Mouse (Mus musculus) embryonic facial prominence, embryonic 12.5 days (tissue): ENCODE data around the gene Il20ra. TPM values are rescaled to one million over a fixed set of nuclear protein-coding genes. Genes with fewer than 3 reads are reported as not detected.

Experiments
- ATAC-seq: fragments of 200-750 bp; cut with Nextera tagmentation; 2 replicates; pipeline ENCODE4 v1.8.0; 2017; ENCODE audit not compliant: insufficient number of reproducible peaks, insufficient read depth, low FRiP score, low TSS enrichment
- H3K27ac ChIP-seq: fragments of 300-500 bp; sonication (generic); 2 replicates; pipeline ENCODE4 v1.5.1; 2016; ENCODE audit warnings: mild to moderate bottlenecking
- H3K27me3 ChIP-seq: fragments of 300-500 bp; sonication (generic); 2 replicates; pipeline ENCODE4 v1.6.1; 2016; ENCODE audit warnings: mild to moderate bottlenecking, moderate library complexity
- H3K36me3 ChIP-seq: fragments of 300-500 bp; sonication (generic); 2 replicates; pipeline ENCODE4 v1.6.1; 2016; ENCODE audit warnings: mild to moderate bottlenecking
- H3K4me1 ChIP-seq: fragments of 300-500 bp; sonication (generic); 2 replicates; pipeline ENCODE4 v1.6.1; 2016
- H3K4me2 ChIP-seq: fragments of 300-500 bp; sonication (generic); replicated peaks from 2 replicates; pipeline ENCODE4 v1.6.1; 2016; ENCODE audit warnings: mild to moderate bottlenecking, moderate library complexity
- H3K4me3 ChIP-seq: fragments of 300-500 bp; sonication (generic); 2 replicates; pipeline ENCODE4 v1.5.1; 2016; ENCODE audit warnings: mild to moderate bottlenecking
- H3K9ac ChIP-seq: fragments of 300-500 bp; sonication (generic); 2 replicates; pipeline ENCODE4 v1.6.1; 2016; ENCODE audit warnings: mild to moderate bottlenecking, moderate library complexity
- H3K9me3 ChIP-seq: fragments of 300-500 bp; sonication (generic); 2 replicates; pipeline ENCODE4 v1.6.1; 2016; ENCODE audit warnings: mild to moderate bottlenecking, moderate library complexity
- WGBS: fragments of 180-500 bp; shearing (Covaris S2); methylation state at CpG from one replicate; pipeline ENCODE4 v1.1.7; 2016; 5-methylcytosine and 5-hydroxymethylcytosine counted together
- polyA plus RNA-seq: library from polyadenylated mRNA; unstranded; fragments of >200 nt; fragmentation: Nextera tagmentation; extraction: Ambion mirVana; gene quantifications from 2 replicates; pipeline ENCODE4 v1.2.1, GENCODE M21; 2016

The Il20ra gene
- 0.18 TPM in 2 replicates for polyA plus RNA-seq

- H3K27me3 ChIP-seq: peaks cover 22% of the 10 kb centered on the region
- H3K4me2 ChIP-seq: peak within 1 kb of the TSS; percentile 94
- no peak within 1 kb of the TSS for H3K27ac ChIP-seq
- peak within 1 kb of the TSS; percentile 53 for H3K4me3 ChIP-seq
- no peaks in the 10 kb centered on the region for H3K9me3 ChIP-seq
- WGBS: 1% methylated on average over 29 of the region's 29 CpGs
- peaks cover 10% of the 10 kb centered on the region; the same call in 1 of the 2 replicates for H3K4me1 ChIP-seq
- H3K9ac ChIP-seq: peak within 1 kb of the TSS; percentile 61
- ATAC-seq: 0 out of 2 replicates have a peak, but pooled peaks have one; percentile 41
- no peaks in the 10 kb centered on the region for H3K36me3 ChIP-seq
These were observed at the start of gene Il20ra for GRCm38 (mm10) chr10:19712421-19712836. Il20ra (plus strand) TSS chr10:19712570.

GRCm38 (mm10) chr10:19668973-19669372 lies 43.4 kb upstream of the Il20ra start:
- no peaks in the 10 kb centered on the region for H3K27me3 ChIP-seq
- no peak for ATAC-seq
- H3K27ac ChIP-seq: no peak overlapping the region
- no peak overlapping the region for H3K4me3 ChIP-seq
- H3K4me2 ChIP-seq: no peak overlapping the region
- no peaks in the 10 kb centered on the region for H3K4me1 ChIP-seq
- WGBS: 85% methylated on average over 5 of the region's 5 CpGs
- H3K9ac ChIP-seq: no peak overlapping the region
- no peaks in the 10 kb centered on the region for H3K9me3 ChIP-seq
- no peaks in the 10 kb centered on the region for H3K36me3 ChIP-seq

DNA sequence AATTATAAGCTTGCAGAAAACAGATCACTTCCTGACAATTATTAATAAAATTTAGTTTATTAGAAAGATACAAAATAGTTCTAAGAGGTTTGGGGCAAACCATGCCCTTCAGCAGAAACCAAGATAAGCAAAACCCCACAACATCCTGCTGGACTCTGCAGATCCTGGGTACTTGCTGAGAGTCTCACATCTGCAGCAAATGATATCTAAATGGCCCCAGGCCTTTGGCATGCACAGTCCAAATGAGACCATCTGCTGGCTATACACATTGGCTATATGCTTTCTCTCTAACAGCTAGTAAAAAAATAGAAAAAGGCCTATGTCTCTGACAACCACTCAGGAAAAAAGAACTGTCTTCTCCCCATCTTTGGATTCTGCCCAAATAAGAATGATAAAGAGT lies 40.4 kb upstream of the Il20ra start:
- Histone ChIP-seq H3K4me3 (no peak overlapping the region), H3K27ac (no peak overlapping the region), H3K9me3 (no peaks in the 10 kb centered on the region), H3K4me2 (no peak overlapping the region), H3K36me3 (no peaks in the 10 kb centered on the region), H3K27me3 (no peaks in the 10 kb centered on the region), H3K9ac (no peak overlapping the region), H3K4me1 (no peaks in the 10 kb centered on the region)
- no peak for ATAC-seq

DNA sequence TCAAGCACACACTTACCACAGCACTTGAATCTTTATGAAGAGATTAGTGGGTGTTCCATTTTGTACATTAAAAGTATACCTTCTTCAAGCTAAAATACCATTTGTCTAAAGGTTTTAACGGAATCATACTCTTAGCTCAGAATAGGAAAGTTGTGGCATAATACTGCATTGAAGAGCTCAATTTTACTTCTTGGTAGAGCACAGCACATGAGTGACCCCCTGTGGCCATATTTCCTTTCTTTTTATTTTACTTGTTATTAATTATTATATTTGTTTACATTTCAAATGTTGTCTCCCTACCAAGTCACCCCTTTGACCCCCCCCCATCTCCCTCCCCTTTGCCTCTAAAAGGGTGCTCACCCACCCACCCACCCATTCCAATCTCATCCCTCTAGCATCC lies 39.2 kb upstream of the Il20ra start:
- H3K9ac ChIP-seq: no peak overlapping the region
- no peaks in the 10 kb centered on the region for H3K9me3 ChIP-seq
- no peak overlapping the region for H3K27ac ChIP-seq
- ATAC-seq: no peak
- no peaks in the 10 kb centered on the region for H3K36me3 ChIP-seq
- H3K4me2 ChIP-seq: no peak overlapping the region
- WGBS: 92% methylated on average over 1 of the region's 1 CpGs
- H3K4me3 ChIP-seq: no peak overlapping the region
- H3K4me1 ChIP-seq: no peaks in the 10 kb centered on the region
- no peaks in the 10 kb centered on the region for H3K27me3 ChIP-seq

- Histone ChIP-seq H3K4me1 (no peaks in the 10 kb centered on the region), H3K4me3 (no peak overlapping the region), H3K4me2 (no peak overlapping the region), H3K36me3 (no peaks in the 10 kb centered on the region), H3K27me3 (no peaks in the 10 kb centered on the region), H3K27ac (no peak overlapping the region), H3K9ac (no peak overlapping the region), H3K9me3 (no peaks in the 10 kb centered on the region)
- ATAC-seq: no peak
- 90% methylated on average over 3 of the region's 3 CpGs for WGBS
These were observed 24.7 kb upstream of the Il20ra start for GRCm38 (mm10) chr10:19687686-19688085.

DNA sequence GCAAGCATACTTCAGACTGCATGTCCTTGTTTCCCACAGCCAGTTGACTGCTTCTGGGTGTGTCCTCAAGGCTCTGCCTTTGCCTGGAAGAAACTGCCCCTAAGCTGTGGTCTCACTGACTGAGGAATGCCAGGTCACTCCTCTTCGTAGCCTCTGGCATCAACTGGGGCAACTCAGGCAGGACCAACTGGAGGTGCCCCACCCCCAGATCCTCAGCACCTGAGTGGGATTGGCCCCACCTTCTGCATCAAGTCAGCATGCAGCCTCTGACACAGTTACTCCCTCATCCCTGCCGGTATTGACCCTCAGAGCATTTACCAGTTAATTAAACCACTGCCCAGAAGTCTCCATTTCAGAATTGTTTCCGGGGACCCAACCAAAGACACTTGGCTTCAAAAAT lies 21.1 kb upstream of the Il20ra start:
- H3K27me3 ChIP-seq: no peaks in the 10 kb centered on the region
- no peak overlapping the region for H3K4me3 ChIP-seq
- ATAC-seq: no peak
- no peak overlapping the region for H3K9ac ChIP-seq
- no peak overlapping the region for H3K4me2 ChIP-seq
- no peaks in the 10 kb centered on the region for H3K9me3 ChIP-seq
- no peak overlapping the region for H3K27ac ChIP-seq
- H3K36me3 ChIP-seq: no peaks in the 10 kb centered on the region
- 70% methylated on average over 3 of the region's 3 CpGs for WGBS
- H3K4me1 ChIP-seq: no peaks in the 10 kb centered on the region

DNA sequence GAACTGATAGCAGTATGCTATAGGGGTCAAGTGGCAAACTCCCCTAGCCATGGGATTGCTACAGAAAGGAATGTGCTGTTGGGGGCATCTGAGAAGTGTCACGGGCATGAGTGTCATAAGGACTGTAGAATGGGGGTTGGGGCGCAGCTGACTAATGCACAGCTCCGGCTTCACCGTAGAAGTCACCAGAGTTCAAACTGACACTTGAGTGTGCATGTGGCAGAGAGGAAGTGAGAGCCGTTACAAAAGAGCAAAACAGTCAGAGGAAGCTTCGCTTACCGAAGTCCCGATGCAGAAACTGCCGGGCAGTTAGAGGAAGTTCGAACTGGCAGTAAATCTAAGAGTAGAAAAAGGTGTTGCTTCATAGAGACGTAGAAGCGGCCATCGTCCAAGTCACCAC lies 20.6 kb upstream of the Il20ra start:
- H3K36me3 ChIP-seq: no peaks in the 10 kb centered on the region
- H3K9ac ChIP-seq: no peak overlapping the region
- H3K27ac ChIP-seq: no peak overlapping the region
- H3K9me3 ChIP-seq: no peaks in the 10 kb centered on the region
- H3K27me3 ChIP-seq: no peaks in the 10 kb centered on the region
- 77% methylated on average over 13 of the region's 13 CpGs for WGBS
- no peak for ATAC-seq
- H3K4me1 ChIP-seq: no peaks in the 10 kb centered on the region
- H3K4me3 ChIP-seq: no peak overlapping the region
- H3K4me2 ChIP-seq: no peak overlapping the region

DNA sequence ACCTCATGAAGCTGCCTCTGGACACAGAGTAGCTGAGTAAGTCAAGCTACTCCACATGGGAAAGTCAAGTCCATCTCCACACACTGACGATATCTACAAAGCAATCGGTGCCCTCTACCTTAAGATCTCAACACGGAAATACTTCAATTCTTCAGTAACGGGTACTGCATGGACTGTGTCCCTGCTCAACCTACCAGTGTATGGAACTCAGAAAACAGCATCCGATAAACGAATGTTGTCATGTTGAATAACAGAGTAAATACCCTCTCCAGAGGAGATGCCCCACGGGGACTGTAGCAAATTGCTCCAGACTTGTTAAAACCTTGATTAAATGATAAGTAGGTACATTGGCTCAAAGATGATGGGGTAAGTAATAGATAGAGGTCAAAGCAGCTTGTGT lies 20.0 kb upstream of the Il20ra start:
- H3K27ac ChIP-seq: no peak overlapping the region
- H3K9ac ChIP-seq: no peak overlapping the region
- ATAC-seq: no peak
- WGBS: 87% methylated on average over 7 of the region's 7 CpGs
- no peaks in the 10 kb centered on the region for H3K4me1 ChIP-seq
- H3K4me2 ChIP-seq: no peak overlapping the region
- H3K27me3 ChIP-seq: no peaks in the 10 kb centered on the region
- no peak overlapping the region for H3K4me3 ChIP-seq
- H3K9me3 ChIP-seq: no peaks in the 10 kb centered on the region
- no peaks in the 10 kb centered on the region for H3K36me3 ChIP-seq

GRCm38 (mm10) chr10:19692988-19693387 lies 19.4 kb upstream of the Il20ra start:
- H3K36me3 ChIP-seq: no peaks in the 10 kb centered on the region
- WGBS: 57% methylated on average over 8 of the region's 8 CpGs
- H3K27me3 ChIP-seq: no peaks in the 10 kb centered on the region
- no peak overlapping the region for H3K9ac ChIP-seq
- H3K4me1 ChIP-seq: no peaks in the 10 kb centered on the region
- H3K9me3 ChIP-seq: no peaks in the 10 kb centered on the region
- no peak overlapping the region for H3K4me2 ChIP-seq
- H3K27ac ChIP-seq: no peak overlapping the region
- no peak for ATAC-seq
- H3K4me3 ChIP-seq: no peak overlapping the region

DNA sequence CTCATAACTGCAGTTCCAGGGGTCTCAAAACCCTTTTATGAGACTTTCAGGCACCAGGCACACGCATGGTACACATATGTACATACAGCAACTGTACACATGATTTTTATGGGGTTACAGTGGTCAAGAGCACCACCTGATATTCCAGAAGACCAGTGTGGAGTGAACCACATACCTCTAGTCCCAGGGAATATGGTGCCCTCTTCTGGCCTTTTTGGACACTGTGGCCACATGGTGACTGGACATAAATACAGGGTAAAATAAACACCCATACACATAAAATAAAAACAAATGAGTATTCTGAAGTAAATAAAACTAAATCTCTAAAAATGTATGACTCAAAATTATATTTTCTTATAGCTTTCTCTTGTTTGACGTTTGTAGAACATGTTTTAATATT lies 18.7 kb upstream of the Il20ra start:
- ATAC-seq: no peak
- WGBS: 70% methylated on average over 2 of the region's 2 CpGs
- H3K9ac ChIP-seq: no peak overlapping the region

GRCm38 (mm10) chr10:19699331-19699730 lies 13.0 kb upstream of the Il20ra start:
- Histone ChIP-seq H3K36me3 (no peaks in the 10 kb centered on the region), H3K27me3 (no peaks in the 10 kb centered on the region), H3K4me1 (no peaks in the 10 kb centered on the region), H3K9me3 (no peaks in the 10 kb centered on the region), H3K27ac (no peak overlapping the region), H3K4me3 (no peak overlapping the region), H3K4me2 (no peak overlapping the region), H3K9ac (no peak overlapping the region)
- 56% methylated on average over 1 of the region's 1 CpGs for WGBS
- no peak for ATAC-seq

More for the DNA sequence above, 18.7 kb upstream of the Il20ra start:
- Histone ChIP-seq H3K4me3 (no peak overlapping the region), H3K4me1 (no peaks in the 10 kb centered on the region), H3K9me3 (no peaks in the 10 kb centered on the region), H3K27me3 (no peaks in the 10 kb centered on the region), H3K4me2 (no peak overlapping the region), H3K27ac (no peak overlapping the region), H3K36me3 (no peaks in the 10 kb centered on the region)

- no peaks in the 10 kb centered on the region for H3K27me3 ChIP-seq
- ATAC-seq: no peak
- no peak overlapping the region for H3K4me3 ChIP-seq
- no peaks in the 10 kb centered on the region for H3K9me3 ChIP-seq
- no peaks in the 10 kb centered on the region for H3K4me1 ChIP-seq
- WGBS: 66% methylated on average over 8 of the region's 8 CpGs
- H3K36me3 ChIP-seq: no peaks in the 10 kb centered on the region
- H3K4me2 ChIP-seq: no peak overlapping the region
- no peak overlapping the region for H3K9ac ChIP-seq
- H3K27ac ChIP-seq: no peak overlapping the region
These were observed 7.9 kb upstream of the Il20ra start for GRCm38 (mm10) chr10:19704445-19704844.

DNA sequence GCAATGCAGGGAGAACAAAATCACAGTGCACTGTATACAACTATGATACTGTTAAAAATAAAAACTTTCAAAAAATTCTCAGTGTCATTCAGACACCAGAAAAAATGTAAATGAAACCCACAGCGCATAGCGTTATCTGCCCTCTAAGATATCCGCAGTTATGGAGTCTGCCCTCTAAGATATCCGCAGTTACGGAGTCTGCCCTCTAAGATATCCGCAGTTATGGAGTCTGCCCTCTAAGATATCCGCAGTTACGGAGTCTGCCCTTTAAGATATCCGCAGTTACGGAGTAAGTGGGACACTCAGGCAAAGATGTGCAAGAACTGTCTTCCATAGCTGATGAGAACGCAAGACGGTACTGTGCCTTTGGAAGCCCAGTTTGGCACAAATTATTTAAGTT lies 4.6 kb upstream of the Il20ra start:
- Histone ChIP-seq H3K27ac (no peak overlapping the region), H3K9ac (no peak overlapping the region), H3K36me3 (no peaks in the 10 kb centered on the region), H3K4me3 (no peak overlapping the region), H3K9me3 (no peaks in the 10 kb centered on the region), H3K4me1 (peaks cover 5% of the 10 kb centered on the region; the same call in 1 of the 2 replicates), H3K27me3 (peaks cover 16% of the 10 kb centered on the region), H3K4me2 (no peak overlapping the region)
- 61% methylated on average over 12 of the region's 12 CpGs for WGBS
- ATAC-seq: no peak
